Comparison of ENCODE assay signal across 7 mouse cellular contexts in genomic region chr10:5922294-5922828, GRCm38 (mm10). TPM values are rescaled to one million over a fixed set of nuclear protein-coding genes. Genes with fewer than 3 reads are reported as not detected.
DNase-seq lines count a peak whose midpoint lies in the region; ATAC-seq lines count a peak whose summit lies in the region.

TSS of gene Rgs17 (minus strand) at chr10:5922400.

- H3K4me2 ChIP-seq in hindbrain, embryonic 12.5 days (replicated peaks): peak within 1 kb of the TSS; percentile 92
- H3K4me2 ChIP-seq in midbrain, embryonic 15.5 days: peak within 1 kb of the TSS; percentile 78

- H3K36me3 ChIP-seq in hindbrain, embryonic 12.5 days: no peaks in the 10 kb centered on the region
- H3K36me3 ChIP-seq in midbrain, embryonic 15.5 days (replicated peaks): no peaks in the 10 kb centered on the region

- WGBS in hindbrain, embryonic 12.5 days: under 1% methylated on average over 25 of the region's 35 CpGs
- 0% methylated on average over 30 of the region's 35 CpGs for WGBS in midbrain, embryonic 15.5 days

- no peaks in the 10 kb centered on the region for H3K27me3 ChIP-seq in hindbrain, embryonic 12.5 days
- no peaks in the 10 kb centered on the region for H3K27me3 ChIP-seq in midbrain, embryonic 15.5 days (replicated peaks)

- peak; percentile 67 for DNase-seq in adrenal gland, adult 2 months
- DNase-seq in cerebellum, adult 9-10 months: peak; percentile 58
- DNase-seq in frontal cortex, adult 2 months (ENCODE audit: extremely low spot score in 1 of 2, low spot score in 1 of 2): peak; percentile 47 to 84
- DNase-seq in left cerebral cortex, postnatal 36 days (ENCODE audit: low spot score in 2 of 2): peak; percentile 74 to 84
- DNase-seq in testis, postnatal 10 days (ENCODE audit: low spot score): peak; percentile 69

- no peaks in the 10 kb centered on the region for H3K9me3 ChIP-seq in hindbrain, embryonic 12.5 days (replicated peaks)
- H3K9me3 ChIP-seq in midbrain, embryonic 15.5 days: no peaks in the 10 kb centered on the region

- intact Hi-C loops in left cerebral cortex, postnatal 36 days (cut with DNase I): no loop called here

- peak within 1 kb of the TSS; percentile 60 for H3K27ac ChIP-seq in hindbrain, embryonic 12.5 days
- H3K27ac ChIP-seq in midbrain, embryonic 15.5 days: peak within 1 kb of the TSS; percentile 82

- peak within 1 kb of the TSS; percentile 71 for H3K4me3 ChIP-seq in hindbrain, embryonic 12.5 days
- peak within 1 kb of the TSS; percentile 96 for H3K4me3 ChIP-seq in midbrain, embryonic 15.5 days

- peak within 1 kb of the TSS; percentile 79 for H3K9ac ChIP-seq in hindbrain, embryonic 12.5 days
- H3K9ac ChIP-seq in midbrain, embryonic 15.5 days: peak within 1 kb of the TSS; percentile 89

- H3K4me1 ChIP-seq in hindbrain, embryonic 12.5 days: peaks cover 6% of the 10 kb centered on the region; the same call in 1 of the 2 replicates
- peaks cover 24% of the 10 kb centered on the region for H3K4me1 ChIP-seq in midbrain, embryonic 15.5 days

- ATAC-seq in hindbrain, embryonic 12.5 days (ENCODE audit: low FRiP score): peak; percentile 94
- peak; percentile 95 for ATAC-seq in midbrain, embryonic 15.5 days (replicated peaks)

RNA-seq across cellular contexts. Expression of gene Rgs17, which starts in this region (rescaled TPM):
- 1 to 10 TPM; 1.2 to 1.6 TPM for total RNA-seq in adrenal gland, adult 2 months (2021)
- 0.03 and 0.08 TPM in 2 replicates for polyA plus RNA-seq in adrenal gland, adult 2 months (2012; rRNA removed)
- polyA plus RNA-seq in frontal cortex, adult 2 months (2012; rRNA removed): 20.8 and 21.4 TPM in 2 replicates
- 4.8 and 5.3 TPM in 2 replicates for polyA plus RNA-seq in hindbrain, embryonic 12.5 days (2016; fragmentation: Nextera tagmentation; extraction: Ambion mirVana)
- 10 to 100 TPM; 60.3 to 69.2 TPM for total RNA-seq in left cerebral cortex, postnatal 36 days (2021)
- polyA plus RNA-seq in midbrain, embryonic 15.5 days (2015; fragmentation: Nextera tagmentation; extraction: Ambion mirVana): 27.5 and 29.1 TPM in 2 replicates

Comparison
In these comparisons a context has a peak if more than half of its experiments do, and no peak if none do; other contexts are left out.
1. Peak in every context shown above with its lines: DNase-seq, ATAC-seq, H3K4me3 ChIP-seq and H3K27ac ChIP-seq.
2. RNA of gene Rgs17 (total RNA-seq): 60.3 to 69.2 TPM in left cerebral cortex, postnatal 36 days; 1.2 to 1.6 TPM in adrenal gland, adult 2 months; every median in the first group is over 10 times any median in the second.